Mouse (Mus musculus): ENCODE measurements around the gene Gtf2ird1. TPM values are rescaled to one million over a fixed set of nuclear protein-coding genes. Genes with fewer than 3 reads are reported as not detected.

Gene Gtf2ird1
- polyA plus RNA-seq (2012; rRNA removed): 52.0 and 54.4 TPM in 2 replicates

DNA sequence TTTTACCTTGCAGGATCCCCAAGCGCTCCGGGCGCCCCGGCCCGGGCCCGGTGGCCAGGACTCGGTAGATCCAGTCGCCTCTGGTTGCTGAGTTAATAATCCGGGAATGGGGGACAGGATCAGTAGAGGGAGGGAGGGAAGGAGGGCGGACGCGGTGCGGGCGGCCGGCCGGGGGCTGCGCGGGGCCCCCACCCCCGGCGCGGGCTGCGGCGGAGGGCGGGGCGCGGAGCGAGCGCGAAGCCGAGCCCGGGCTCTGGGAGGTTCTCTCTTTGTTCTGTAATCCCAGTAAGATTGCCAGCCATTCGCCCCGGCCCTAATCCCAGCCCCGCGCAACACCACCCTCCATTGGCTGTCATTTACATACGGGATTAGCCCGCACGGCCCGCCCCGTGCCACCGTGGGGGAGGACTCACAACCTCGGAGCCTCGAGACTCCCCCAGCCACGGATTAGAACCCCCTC lies at the start of gene Gtf2ird1:
Gene Gtf2ird1 (minus strand): TSS at position 214 of the 460 bp plus-strand sequence.

GRCm38 (mm10) chr5:134314688-134315622 lies 141.6 kb downstream of the Gtf2ird1 start, which contains the start of gene Gtf2i:
TSS of gene Gtf2i (minus strand) at chr5:134314760.

Other genes with a start within 250 kb of the Gtf2ird1 start
- 9.8 and 10.1 TPM in 2 replicates for gene Ncf1, start 227.1 kb downstream of the Gtf2ird1 start, polyA plus RNA-seq (2012; rRNA removed)
- 35.9 and 40.5 TPM in 2 replicates for gene Gtf2i, start 142.0 kb downstream of the Gtf2ird1 start, polyA plus RNA-seq (2012; rRNA removed)
- 44.3 and 46.8 TPM in 2 replicates for gene Clip2, start 95.7 kb upstream of the Gtf2ird1 start, polyA plus RNA-seq (2012; rRNA removed)
- gene Syna, start 103.5 kb upstream of the Gtf2ird1 start, polyA plus RNA-seq (2012; rRNA removed): 0.20 and 0.30 TPM in 2 replicates
- 48.8 and 52.3 TPM in 2 replicates for gene Rfc2, start 124.7 kb upstream of the Gtf2ird1 start, polyA plus RNA-seq (2012; rRNA removed)
- 3.9 and 5.4 TPM in 2 replicates for gene Lat2, start 158.3 kb upstream of the Gtf2ird1 start, polyA plus RNA-seq (2012; rRNA removed)
- gene Eif4h, start 182.8 kb upstream of the Gtf2ird1 start, polyA plus RNA-seq (2012; rRNA removed): 185 and 234 TPM in 2 replicates
- 9.9 and 11.1 TPM in 2 replicates for gene Limk1, start 231.9 kb upstream of the Gtf2ird1 start, polyA plus RNA-seq (2012; rRNA removed)

Measured in colon, adult 2 months (tissue).